Mouse (Mus musculus) olfactory bulb, adult 2 months (tissue): ENCODE results near the gene Ankrd42.

Experiments used
- CTCF ChIP-seq: fragments of 200-500 bp; IDR thresholded peaks from 2 replicates; pipeline ENCODE4 v1.5.1; 2012; ENCODE audit warnings: low read depth, mild to moderate bottlenecking, low read length, moderate library complexity; ENCODE audit not compliant: insufficient read depth
- POLR2A ChIP-seq: fragments of 200-500 bp; IDR thresholded peaks from 2 replicates; pipeline ENCODE4 v1.6.1; 2012; ENCODE audit warnings: mild to moderate bottlenecking, low read depth, low read length, moderate library complexity; ENCODE audit not compliant: insufficient read depth

GRCm38 (mm10) chr7:92642358-92642757 is 5.4 kb upstream of the Ankrd42 start:
- TF ChIP-seq CTCF (no peak), POLR2A (no peak)
